Mouse (Mus musculus): Measurements from ENCODE around the gene Shisa5. TPM values are rescaled to one million over a fixed set of nuclear protein-coding genes. Genes with fewer than 3 reads are reported as not detected.

Gene Shisa5
- total RNA-seq, 2 experiments from 2014 or later: 19.7 to 94.4 TPM

Other genes starting within 250 kb of the Shisa5 start
- gene Nckipsd, start 230.2 kb upstream of the Shisa5 start, total RNA-seq (2015): 8.4 and 8.7 TPM in 2 replicates
- gene Nckipsd, start 230.2 kb upstream of the Shisa5 start, total RNA-seq (2017): 5.0 and 5.5 TPM in 2 replicates
- 4.5 and 5.4 TPM in 2 replicates for gene Celsr3, start 212.2 kb upstream of the Shisa5 start, total RNA-seq (2015)
- 1.5 and 2.5 TPM in 2 replicates for gene Celsr3, start 212.2 kb upstream of the Shisa5 start, total RNA-seq (2017)
- 7.2 and 11.7 TPM in 2 replicates for gene Slc26a6, start 185.3 kb upstream of the Shisa5 start, total RNA-seq (2015)
- gene Slc26a6, start 185.3 kb upstream of the Shisa5 start, total RNA-seq (2017): 3.0 and 4.7 TPM in 2 replicates
- 0.35 TPM in 1 of 2 replicates, not detected in the other for gene Tmem89, start 123.9 kb upstream of the Shisa5 start, total RNA-seq (2015)
- 0.08 TPM in 1 of 2 replicates, not detected in the other for gene Tmem89, start 123.9 kb upstream of the Shisa5 start, total RNA-seq (2017)
- 144 and 157 TPM in 2 replicates for gene Uqcrc1, start 101.9 kb upstream of the Shisa5 start, total RNA-seq (2015)
- 256 and 338 TPM in 2 replicates for gene Uqcrc1, start 101.9 kb upstream of the Shisa5 start, total RNA-seq (2017)
- gene Col7a1, start 85.0 kb upstream of the Shisa5 start, total RNA-seq (2015): 0.02 and 0.12 TPM in 2 replicates
- gene Col7a1, start 85.0 kb upstream of the Shisa5 start, total RNA-seq (2017): 0.12 and 1.3 TPM in 2 replicates
- gene Ucn2, start 52.6 kb upstream of the Shisa5 start, total RNA-seq (2015): not detected in 2 replicates
- not detected in 2 replicates for gene Ucn2, start 52.6 kb upstream of the Shisa5 start, total RNA-seq (2017)
- 3.9 and 5.9 TPM in 2 replicates for gene Pfkfb4, start 46.8 kb upstream of the Shisa5 start, total RNA-seq (2015)
- 12.8 and 13.5 TPM in 2 replicates for gene Pfkfb4, start 46.8 kb upstream of the Shisa5 start, total RNA-seq (2017)
- gene Trex1, start 21.2 kb downstream of the Shisa5 start, total RNA-seq (2015): 22.4 and 24.1 TPM in 2 replicates
- 12.3 and 15.6 TPM in 2 replicates for gene Trex1, start 21.2 kb downstream of the Shisa5 start, total RNA-seq (2017)
- gene Atrip, start 35.6 kb downstream of the Shisa5 start, total RNA-seq (2015): 13.3 and 17.6 TPM in 2 replicates
- 15.3 and 20.1 TPM in 2 replicates for gene Atrip, start 35.6 kb downstream of the Shisa5 start, total RNA-seq (2017)
- gene Ccdc51, start 43.9 kb downstream of the Shisa5 start, total RNA-seq (2015): 5.8 and 8.6 TPM in 2 replicates
- gene Ccdc51, start 43.9 kb downstream of the Shisa5 start, total RNA-seq (2017): 14.6 and 15.2 TPM in 2 replicates
- 411 and 433 TPM in 2 replicates for gene Tma7, start 44.0 kb downstream of the Shisa5 start, total RNA-seq (2015)
- 121 and 130 TPM in 2 replicates for gene Tma7, start 44.0 kb downstream of the Shisa5 start, total RNA-seq (2017)
- not detected in 2 replicates for gene Plxnb1, start 56.8 kb downstream of the Shisa5 start, total RNA-seq (2015)
- not detected in 2 replicates for gene Plxnb1, start 56.8 kb downstream of the Shisa5 start, total RNA-seq (2017)
- not detected in 2 replicates for gene Fbxw21, start 123.5 kb downstream of the Shisa5 start, total RNA-seq (2015)
- not detected in 2 replicates for gene Fbxw21, start 123.5 kb downstream of the Shisa5 start, total RNA-seq (2017)
- gene Fbxw13, start 157.4 kb downstream of the Shisa5 start, total RNA-seq (2015): not detected in 2 replicates
- gene Fbxw13, start 157.4 kb downstream of the Shisa5 start, total RNA-seq (2017): not detected in 2 replicates
- not detected in 2 replicates for gene Fbxw20, start 196.2 kb downstream of the Shisa5 start, total RNA-seq (2015)
- gene Fbxw20, start 196.2 kb downstream of the Shisa5 start, total RNA-seq (2017): not detected in 2 replicates
- not detected in 2 replicates for gene Fbxw14, start 249.1 kb downstream of the Shisa5 start, total RNA-seq (2015)
- not detected in 2 replicates for gene Fbxw14, start 249.1 kb downstream of the Shisa5 start, total RNA-seq (2017)